Mouse (Mus musculus) frontal cortex, postnatal 14 days (tissue): Measurements from ENCODE around the gene Alad.
A peak's percentile ranks its signal among the peaks of the same experiment; 100 is the strongest.
"Not testable (repeated sequence)": the region's sequence is repeated elsewhere in the genome, so short reads cannot be mapped to it uniquely, and the experiment has no call there.

Experiments
- DNase-seq, 2 experiments: peaks; one replicate each; pipeline ENCODE4 v3.0.0; 2022; ENCODE audit warnings: low spot score in 2 of 2

Alad gene

GRCm38 (mm10) chr4:62486162-62486696, 33.5 kb downstream of the Alad start:
- DNase-seq, result no peak

GRCm38 (mm10) chr4:62485450-62486161, 34.1 kb downstream of the Alad start:
- no peak for DNase-seq

- no peak for DNase-seq
Observed at GRCm38 (mm10) chr4:62484928-62485327, 34.8 kb downstream of the Alad start.

GRCm38 (mm10) chr4:62480709-62481605, 38.8 kb downstream of the Alad start:
- no peak for DNase-seq

GRCm38 (mm10) chr4:62479937-62480708, 39.6 kb downstream of the Alad start, which contains the start of gene Bspry:
Gene Bspry, plus strand, starts transcription at chr4:62480053.
- DNase-seq, result no peak

- DNase-seq, result not testable (repeated sequence)
Observed at GRCm38 (mm10) chr4:62479593-62479936, 40.2 kb downstream of the Alad start.

- no peak for DNase-seq
Observed at GRCm38 (mm10) chr4:62477542-62478244, 42.0 kb downstream of the Alad start.

- DNase-seq, result no peak
Observed at GRCm38 (mm10) chr4:62475793-62476192, 43.9 kb downstream of the Alad start.

GRCm38 (mm10) chr4:62475131-62475530, 44.6 kb downstream of the Alad start:
- DNase-seq, result no peak

- no peak for DNase-seq
Observed at GRCm38 (mm10) chr4:62472071-62472470, 47.6 kb downstream of the Alad start.

- DNase-seq, result peak; percentile 59 to 79
Observed at GRCm38 (mm10) chr4:62470598-62471051, 49.1 kb downstream of the Alad start, which contains the start of gene Wdr31. Gene Wdr31, minus strand, starts transcription at chr4:62470896.

GRCm38 (mm10) chr4:62468158-62468557, 51.6 kb downstream of the Alad start:
- DNase-seq, result no peak

GRCm38 (mm10) chr4:62463124-62463523, 56.6 kb downstream of the Alad start:
- no peak for DNase-seq

GRCm38 (mm10) chr4:62460348-62460747, 59.4 kb downstream of the Alad start:
- no peak for DNase-seq
